Mouse (Mus musculus) urinary bladder, postnatal 10 days (tissue): Measurements from ENCODE around the gene Capn2.

Experiments
- DNase-seq: peaks from one replicate; pipeline ENCODE4 v3.0.0; 2022; ENCODE audit warnings: low spot score

Capn2 gene

GRCm38 (mm10) chr1:182501815-182502405, 15.5 kb downstream of the Capn2 start:
- no peak for DNase-seq

- DNase-seq = no peak
Measured at GRCm38 (mm10) chr1:182500843-182501242, 16.6 kb downstream of the Capn2 start.

GRCm38 (mm10) chr1:182500224-182500623, 17.2 kb downstream of the Capn2 start:
- DNase-seq = no peak

GRCm38 (mm10) chr1:182499443-182500089, 17.8 kb downstream of the Capn2 start:
- no peak for DNase-seq

- no peak for DNase-seq
Measured at GRCm38 (mm10) chr1:182497736-182498135, 19.7 kb downstream of the Capn2 start.

- DNase-seq = no peak
Measured at GRCm38 (mm10) chr1:182496685-182497084, 20.7 kb downstream of the Capn2 start.

GRCm38 (mm10) chr1:182494285-182495145, 22.9 kb downstream of the Capn2 start:
- no peak for DNase-seq

- no peak for DNase-seq
Measured at GRCm38 (mm10) chr1:182491839-182492238, 25.6 kb downstream of the Capn2 start.

GRCm38 (mm10) chr1:182490568-182490967, 26.8 kb downstream of the Capn2 start:
- DNase-seq = no peak

GRCm38 (mm10) chr1:182489803-182490452, 27.5 kb downstream of the Capn2 start:
- DNase-seq = peak; percentile 69

GRCm38 (mm10) chr1:182488503-182488902, 28.9 kb downstream of the Capn2 start:
- no peak for DNase-seq

- no peak for DNase-seq
Measured at GRCm38 (mm10) chr1:182483910-182484274, 33.5 kb downstream of the Capn2 start.

- DNase-seq = no peak
Measured at GRCm38 (mm10) chr1:182482991-182483909, 34.2 kb downstream of the Capn2 start.

- no peak for DNase-seq
Measured at GRCm38 (mm10) chr1:182481646-182482295, 35.6 kb downstream of the Capn2 start.

- no peak for DNase-seq
Measured at GRCm38 (mm10) chr1:182481138-182481537, 36.3 kb downstream of the Capn2 start.

GRCm38 (mm10) chr1:182478935-182479334, 38.5 kb downstream of the Capn2 start:
- no peak for DNase-seq

GRCm38 (mm10) chr1:182475005-182475796, 42.2 kb downstream of the Capn2 start:
- DNase-seq = no peak

- DNase-seq = no peak
Measured at GRCm38 (mm10) chr1:182465978-182466377, 51.4 kb downstream of the Capn2 start.

GRCm38 (mm10) chr1:182465309-182465708, 52.1 kb downstream of the Capn2 start:
- DNase-seq = no peak

GRCm38 (mm10) chr1:182461813-182462212, 55.6 kb downstream of the Capn2 start:
- no peak for DNase-seq
